Mouse (Mus musculus): ENCODE measurements at regions not wholly inside any gene's neighbourhood (a gene's known extent, or its start where the extent isn't known, plus 50 kb on each side); places are given as distances from the start of the nearest gene placed in this dataset.

- no peak overlapping the region for H3K27ac ChIP-seq (replicated peaks; ENCODE audit: low read depth, low read length)
- H3K36me3 ChIP-seq (ENCODE audit: control insufficient read depth, insufficient read depth, low read length) = no peaks in the 10 kb centered on the region
- H3K4me3 ChIP-seq (replicated peaks; ENCODE audit: low read depth, low read length) = no peak overlapping the region
- no peak overlapping the region for H3K9ac ChIP-seq (replicated peaks; ENCODE audit: low read length)
- WGBS = 81% methylated on average over 2 of the region's 2 CpGs
- peaks cover 35% of the 10 kb centered on the region for H3K4me1 ChIP-seq (ENCODE audit: control insufficient read depth, insufficient read depth, low read length)
- DNase-seq (no peak), ATAC-seq (ENCODE audit: low FRiP score, low TSS enrichment) (no peak)
- no peak overlapping the region for H3K4me2 ChIP-seq (ENCODE audit: low read length)
- no peaks in the 10 kb centered on the region for H3K9me3 ChIP-seq (ENCODE audit: control insufficient read depth, low read length)
- H3K27me3 ChIP-seq (ENCODE audit: control insufficient read depth, insufficient read depth, low read length) = no peaks in the 10 kb centered on the region
Observed at GRCm38 (mm10) chr10:66918713-66919112, 177.2 kb upstream of the Jmjd1c start.

- Histone ChIP-seq H3K27ac (replicated peaks; ENCODE audit: low read depth, low read length) (peak overlapping the region; percentile 92), H3K4me2 (ENCODE audit: low read length) (peak overlapping the region; percentile 50), H3K27me3 (ENCODE audit: control insufficient read depth, insufficient read depth, low read length) (no peaks in the 10 kb centered on the region), H3K9me3 (ENCODE audit: control insufficient read depth, low read length) (no peaks in the 10 kb centered on the region), H3K4me1 (ENCODE audit: control insufficient read depth, insufficient read depth, low read length) (peaks cover 26% of the 10 kb centered on the region), H3K9ac (replicated peaks; ENCODE audit: low read length) (peak overlapping the region; percentile 24; the same call in 1 of the 2 replicates), H3K4me3 (replicated peaks; ENCODE audit: low read depth, low read length) (peak overlapping the region; percentile 18), H3K36me3 (ENCODE audit: control insufficient read depth, insufficient read depth, low read length) (no peaks in the 10 kb centered on the region)
- DNase-seq = peak; percentile 94
- WGBS = under 1% methylated on average over 14 of the region's 14 CpGs
- peak; percentile 85 for ATAC-seq (ENCODE audit: low FRiP score, low TSS enrichment)
Observed at GRCm38 (mm10) chr10:66919953-66920760, 175.8 kb upstream of the Jmjd1c start.

- Histone ChIP-seq H3K4me3 (replicated peaks; ENCODE audit: low read depth, low read length) (no peak overlapping the region), H3K9ac (replicated peaks; ENCODE audit: low read length) (peak overlapping the region; percentile 29; the same call in 1 of the 2 replicates), H3K9me3 (ENCODE audit: control insufficient read depth, low read length) (no peaks in the 10 kb centered on the region), H3K4me1 (ENCODE audit: control insufficient read depth, insufficient read depth, low read length) (peaks cover 26% of the 10 kb centered on the region), H3K27ac (replicated peaks; ENCODE audit: low read depth, low read length) (peak overlapping the region; percentile 92), H3K36me3 (ENCODE audit: control insufficient read depth, insufficient read depth, low read length) (no peaks in the 10 kb centered on the region), H3K27me3 (ENCODE audit: control insufficient read depth, insufficient read depth, low read length) (no peaks in the 10 kb centered on the region), H3K4me2 (ENCODE audit: low read length) (peak overlapping the region; percentile 50)
- ATAC-seq (ENCODE audit: low FRiP score, low TSS enrichment) = peak; percentile 79
- 8% methylated on average over 27 of the region's 27 CpGs for WGBS
- peak; percentile 90 for DNase-seq
Observed at GRCm38 (mm10) chr10:66920761-66921684, 174.9 kb upstream of the Jmjd1c start.

GRCm38 (mm10) chr10:66921776-66922175 lies 174.1 kb upstream of the Jmjd1c start:
- Histone ChIP-seq H3K27me3 (ENCODE audit: control insufficient read depth, insufficient read depth, low read length) (no peaks in the 10 kb centered on the region), H3K27ac (replicated peaks; ENCODE audit: low read depth, low read length) (peak overlapping the region; percentile 92), H3K36me3 (ENCODE audit: control insufficient read depth, insufficient read depth, low read length) (no peaks in the 10 kb centered on the region), H3K4me3 (replicated peaks; ENCODE audit: low read depth, low read length) (no peak overlapping the region), H3K4me1 (ENCODE audit: control insufficient read depth, insufficient read depth, low read length) (peaks cover 26% of the 10 kb centered on the region), H3K4me2 (ENCODE audit: low read length) (peak overlapping the region; percentile 50; the same call in 1 of the 2 replicates), H3K9me3 (ENCODE audit: control insufficient read depth, low read length) (no peaks in the 10 kb centered on the region), H3K9ac (replicated peaks; ENCODE audit: low read length) (peak overlapping the region; percentile 29; the same call in 1 of the 2 replicates)
- DNase-seq (no peak), ATAC-seq (ENCODE audit: low FRiP score, low TSS enrichment) (no peak)
- WGBS = 34% methylated on average over 6 of the region's 6 CpGs

- 70% methylated on average over 6 of the region's 6 CpGs for WGBS
- Histone ChIP-seq H3K36me3 (ENCODE audit: control insufficient read depth, insufficient read depth, low read length) (no peaks in the 10 kb centered on the region), H3K4me1 (ENCODE audit: control insufficient read depth, insufficient read depth, low read length) (peaks cover 26% of the 10 kb centered on the region), H3K27me3 (ENCODE audit: control insufficient read depth, insufficient read depth, low read length) (no peaks in the 10 kb centered on the region), H3K4me2 (ENCODE audit: low read length) (no peak overlapping the region), H3K9ac (replicated peaks; ENCODE audit: low read length) (no peak overlapping the region), H3K9me3 (ENCODE audit: control insufficient read depth, low read length) (no peaks in the 10 kb centered on the region), H3K27ac (replicated peaks; ENCODE audit: low read depth, low read length) (peak overlapping the region; percentile 92), H3K4me3 (replicated peaks; ENCODE audit: low read depth, low read length) (no peak overlapping the region)
- no peak for DNase-seq
- ATAC-seq (ENCODE audit: low FRiP score, low TSS enrichment) = no peak
Observed at GRCm38 (mm10) chr10:66922314-66922713, 173.6 kb upstream of the Jmjd1c start.

GRCm38 (mm10) chr10:66923947-66924346 lies 172.0 kb upstream of the Jmjd1c start:
- H3K27me3 ChIP-seq (ENCODE audit: control insufficient read depth, insufficient read depth, low read length) = no peaks in the 10 kb centered on the region
- no peaks in the 10 kb centered on the region for H3K36me3 ChIP-seq (ENCODE audit: control insufficient read depth, insufficient read depth, low read length)
- H3K4me2 ChIP-seq (ENCODE audit: low read length) = no peak overlapping the region
- H3K4me1 ChIP-seq (ENCODE audit: control insufficient read depth, insufficient read depth, low read length) = peaks cover 26% of the 10 kb centered on the region
- DNase-seq (no peak), ATAC-seq (ENCODE audit: low FRiP score, low TSS enrichment) (no peak)
- no peak overlapping the region for H3K27ac ChIP-seq (replicated peaks; ENCODE audit: low read depth, low read length)
- WGBS = 89% methylated on average over 7 of the region's 7 CpGs
- H3K4me3 ChIP-seq (replicated peaks; ENCODE audit: low read depth, low read length) = no peak overlapping the region
- no peak overlapping the region for H3K9ac ChIP-seq (replicated peaks; ENCODE audit: low read length)
- no peaks in the 10 kb centered on the region for H3K9me3 ChIP-seq (ENCODE audit: control insufficient read depth, low read length)

- WGBS = 91% methylated on average over 16 of the region's 16 CpGs
- DNase-seq (no peak), ATAC-seq (ENCODE audit: low FRiP score, low TSS enrichment) (no peak)
- peaks cover 26% of the 10 kb centered on the region for H3K4me1 ChIP-seq (ENCODE audit: control insufficient read depth, insufficient read depth, low read length)
- H3K36me3 ChIP-seq (ENCODE audit: control insufficient read depth, insufficient read depth, low read length) = no peaks in the 10 kb centered on the region
- no peak overlapping the region for H3K4me2 ChIP-seq (ENCODE audit: low read length)
- no peak overlapping the region for H3K4me3 ChIP-seq (replicated peaks; ENCODE audit: low read depth, low read length)
- H3K27ac ChIP-seq (replicated peaks; ENCODE audit: low read depth, low read length) = no peak overlapping the region
- no peaks in the 10 kb centered on the region for H3K27me3 ChIP-seq (ENCODE audit: control insufficient read depth, insufficient read depth, low read length)
- H3K9ac ChIP-seq (replicated peaks; ENCODE audit: low read length) = no peak overlapping the region
- no peaks in the 10 kb centered on the region for H3K9me3 ChIP-seq (ENCODE audit: control insufficient read depth, low read length)
Observed at GRCm38 (mm10) chr10:66924418-66924817, 171.5 kb upstream of the Jmjd1c start.

- WGBS = 55% methylated on average over 6 of the region's 6 CpGs
- Histone ChIP-seq H3K9ac (replicated peaks; ENCODE audit: low read length) (no peak overlapping the region), H3K27ac (replicated peaks; ENCODE audit: low read depth, low read length) (no peak overlapping the region), H3K9me3 (ENCODE audit: control insufficient read depth, low read length) (no peaks in the 10 kb centered on the region), H3K4me1 (ENCODE audit: control insufficient read depth, insufficient read depth, low read length) (peaks cover 19% of the 10 kb centered on the region), H3K4me2 (ENCODE audit: low read length) (no peak overlapping the region), H3K36me3 (ENCODE audit: control insufficient read depth, insufficient read depth, low read length) (no peaks in the 10 kb centered on the region), H3K27me3 (ENCODE audit: control insufficient read depth, insufficient read depth, low read length) (no peaks in the 10 kb centered on the region), H3K4me3 (replicated peaks; ENCODE audit: low read depth, low read length) (no peak overlapping the region)
- ATAC-seq (ENCODE audit: low FRiP score, low TSS enrichment) (no peak), DNase-seq (no peak)
Observed at GRCm38 (mm10) chr10:66925553-66926127, 170.3 kb upstream of the Jmjd1c start.
